Mouse (Mus musculus) lung, postnatal 36 days (tissue): ENCODE measurements around the gene Ntrk2.
A peak's percentile ranks its signal among the peaks of the same experiment; 100 is the strongest.
"Not testable (repeated sequence)": the region's sequence is repeated elsewhere in the genome, so short reads cannot be mapped to it uniquely, and the experiment has no call there.

ENCODE experiments used
- DNase-seq: peaks from one replicate; pipeline ENCODE4 v3.0.0; 2022; ENCODE audit warnings: mixed read lengths

The Ntrk2 gene

DNA sequence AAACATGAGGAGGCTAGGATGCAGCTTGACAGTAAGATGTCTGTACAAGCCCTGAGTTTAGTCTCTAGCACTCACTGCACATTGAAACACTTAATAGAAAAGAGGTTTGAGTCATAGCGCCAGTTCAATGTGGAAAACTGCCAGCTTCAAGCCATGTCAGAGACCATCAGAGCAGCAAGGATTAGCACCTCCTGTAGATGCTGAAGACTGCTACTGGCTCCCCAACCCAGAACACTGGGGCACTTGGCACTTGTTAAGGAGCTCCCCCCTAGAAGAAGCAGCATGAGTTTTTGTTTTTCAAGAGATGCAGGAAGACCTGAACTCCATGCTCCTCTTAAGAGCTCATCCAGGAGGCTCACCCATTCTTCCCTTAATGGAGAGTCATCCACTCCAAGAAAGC is 251.5 kb downstream of the Ntrk2 start:
- DNase-seq, result peak; percentile 9

GRCm38 (mm10) chr13:59059118-59059517 is 252.7 kb downstream of the Ntrk2 start:
- peak; percentile 8 for DNase-seq

DNA sequence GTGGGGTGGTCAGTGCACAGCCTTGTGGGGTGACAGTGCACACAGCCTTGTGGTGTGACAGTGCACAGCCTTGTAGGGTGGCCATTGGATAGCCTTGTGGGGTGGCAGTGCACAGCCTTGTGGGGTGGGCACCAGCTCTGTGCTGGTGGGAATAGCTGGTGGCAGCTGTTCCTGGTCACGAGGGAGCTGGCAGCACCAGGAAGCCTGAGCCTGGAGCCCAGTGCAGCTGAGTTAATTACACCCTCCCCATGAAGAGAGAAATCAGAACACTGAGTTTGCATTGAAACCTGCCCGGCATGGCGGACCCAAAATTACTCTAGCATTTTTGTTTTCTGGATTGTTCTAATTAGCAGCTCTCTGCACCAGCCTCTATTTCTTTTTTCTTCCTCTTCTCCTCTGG is 259.3 kb downstream of the Ntrk2 start:
- DNase-seq, result no peak

DNA sequence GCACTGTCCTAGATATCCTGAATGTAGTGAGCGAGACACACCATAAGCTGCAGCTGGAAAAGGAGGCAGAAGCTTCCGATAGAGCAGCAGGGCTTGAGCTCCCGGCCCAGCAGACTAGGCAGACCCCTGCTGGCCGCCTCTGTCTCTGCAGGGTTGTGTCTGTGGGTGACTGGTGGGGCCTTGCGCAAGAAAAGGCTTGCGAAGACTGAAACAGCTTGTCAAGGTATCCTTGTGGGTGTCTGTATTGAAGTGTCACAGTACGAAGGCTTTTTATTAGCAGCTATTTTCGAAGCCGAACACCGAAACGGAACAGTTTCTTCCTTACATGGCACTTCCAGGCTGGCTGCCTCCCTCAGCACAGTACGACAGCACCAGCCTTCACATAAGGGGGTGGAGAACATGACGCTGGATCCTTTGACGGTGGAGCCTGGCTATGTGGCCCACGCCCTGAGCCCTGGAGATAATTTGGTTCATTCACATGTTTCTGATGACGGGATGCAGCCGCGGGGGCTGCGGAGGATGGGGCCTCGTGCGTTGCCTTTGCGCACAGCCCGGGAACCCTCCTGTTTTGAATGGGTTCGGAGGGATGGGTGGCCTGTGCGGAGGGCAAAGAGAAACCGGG is 267.4 kb downstream of the Ntrk2 start:
- peak; percentile 85 for DNase-seq

- no peak for DNase-seq
Measured at GRCm38 (mm10) chr13:59076489-59076888, 270.1 kb downstream of the Ntrk2 start.

DNA sequence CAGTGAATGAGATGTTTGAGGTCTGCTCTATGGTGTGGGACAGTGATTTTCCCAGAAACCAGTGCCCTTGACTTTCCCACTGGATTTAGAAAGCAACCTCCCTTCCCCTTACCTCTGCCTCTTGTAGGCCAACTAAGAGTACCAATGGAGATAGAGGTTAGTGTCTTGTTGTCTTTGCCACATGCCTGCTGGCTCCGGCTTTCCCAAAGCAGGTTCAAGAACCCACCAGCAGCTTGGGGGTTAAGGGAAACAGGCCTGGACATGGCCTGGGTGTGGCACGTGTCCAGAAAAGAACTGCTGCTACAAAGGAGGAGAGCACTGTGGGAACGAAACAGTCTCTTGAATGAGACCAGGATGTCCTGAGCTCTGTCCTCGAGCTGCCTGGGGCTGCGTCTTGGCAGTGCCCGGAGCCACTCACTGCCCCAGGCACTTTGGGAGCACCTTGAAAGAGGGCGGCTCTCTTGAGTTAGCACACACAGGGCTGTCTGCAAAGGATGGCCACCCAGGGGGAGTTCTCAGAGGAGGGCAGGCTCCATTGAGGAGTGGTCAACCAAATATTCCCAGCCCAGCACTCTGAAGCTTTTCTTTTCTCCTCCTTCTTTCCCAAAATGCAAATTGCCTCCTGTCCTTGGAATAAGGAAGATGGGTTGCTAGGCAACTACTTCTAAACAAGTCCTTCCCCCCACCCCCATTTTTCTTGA is 273.5 kb downstream of the Ntrk2 start:
- no peak for DNase-seq

- no peak for DNase-seq
Measured at GRCm38 (mm10) chr13:59080468-59080867, 274.1 kb downstream of the Ntrk2 start.

DNA sequence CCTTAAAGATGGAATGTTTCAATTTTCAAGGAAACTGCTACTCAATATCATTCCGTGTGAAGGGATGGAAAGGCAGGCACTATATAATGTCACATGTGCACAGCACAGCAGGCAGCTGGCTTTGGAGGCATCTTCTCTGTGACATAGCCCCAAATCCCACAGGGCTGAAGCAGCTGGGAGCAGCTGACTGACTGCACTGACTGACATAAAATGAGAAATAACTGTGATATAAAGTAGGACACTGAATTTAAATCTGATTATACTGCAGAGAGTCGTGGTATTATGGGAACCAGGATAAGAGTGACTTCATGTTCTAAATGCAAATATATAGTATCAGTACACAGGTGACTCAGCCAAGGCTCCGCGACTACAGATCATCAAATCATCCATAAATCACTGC is 282.6 kb downstream of the Ntrk2 start:
- DNase-seq, result no peak

DNA sequence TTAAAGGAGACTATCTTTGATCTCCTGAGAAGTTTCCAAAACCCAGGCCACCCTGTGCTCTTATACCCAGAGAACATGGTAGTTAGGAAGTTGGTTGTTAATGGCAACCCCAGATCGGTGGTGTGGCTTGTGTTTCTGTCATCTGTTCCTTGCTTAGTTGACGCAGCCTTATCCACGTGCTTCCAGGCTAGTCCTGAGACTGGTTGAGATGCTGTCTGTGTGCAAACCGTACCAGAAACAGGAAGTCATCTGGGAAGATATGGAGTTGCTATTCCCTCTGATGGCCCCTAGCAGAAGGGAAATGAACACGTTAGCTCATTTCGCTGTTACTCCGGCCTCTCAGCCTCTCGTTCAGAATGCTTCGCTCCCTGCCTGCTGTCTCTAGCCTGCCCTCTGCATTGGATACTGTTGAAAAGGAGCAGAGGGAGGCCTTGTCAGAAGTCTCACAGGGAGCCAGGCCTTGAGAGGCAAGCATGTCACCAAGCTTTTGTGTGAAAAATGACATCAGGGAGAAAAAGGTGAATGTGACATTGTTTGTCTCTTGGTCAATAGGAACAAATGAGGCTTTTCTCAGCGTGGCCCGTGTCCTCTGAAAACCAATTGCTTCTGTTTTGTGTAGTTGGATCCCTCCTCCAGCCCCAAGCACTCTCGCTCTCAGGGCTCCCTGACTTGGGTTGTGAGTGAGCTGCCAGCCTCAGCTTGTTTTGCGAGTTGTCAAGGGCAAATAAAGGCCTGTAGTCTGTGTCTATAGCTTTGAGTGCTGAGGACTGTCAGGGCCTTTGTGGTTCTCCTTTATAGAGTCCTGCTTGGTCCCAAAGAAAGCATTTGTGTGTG is 285.0 kb downstream of the Ntrk2 start:
- no peak for DNase-seq

- no peak for DNase-seq
Measured at GRCm38 (mm10) chr13:59092045-59092857, 285.9 kb downstream of the Ntrk2 start.

GRCm38 (mm10) chr13:59092858-59093154 is 286.4 kb downstream of the Ntrk2 start:
- no peak for DNase-seq

DNA sequence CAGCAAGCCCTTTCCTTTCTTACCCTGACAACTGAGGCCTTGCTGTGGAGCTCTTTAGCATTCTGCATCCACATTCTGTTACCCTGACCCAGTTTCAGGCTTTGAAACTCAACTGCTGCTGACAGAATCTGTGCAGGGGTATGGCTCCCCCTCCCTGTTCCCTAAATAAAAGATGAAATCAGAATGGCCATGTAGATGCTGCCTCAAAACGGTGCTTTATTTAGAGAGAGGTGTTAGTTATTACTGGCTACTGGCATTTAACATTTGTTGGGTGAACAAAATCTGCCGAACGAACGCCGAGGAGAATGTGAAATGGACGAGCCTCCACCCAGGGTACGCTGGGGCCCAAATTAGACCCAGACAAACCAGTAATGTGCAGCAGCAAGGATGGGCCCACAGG is 288.4 kb downstream of the Ntrk2 start:
- DNase-seq, result no peak

- DNase-seq, result no peak
Measured at GRCm38 (mm10) chr13:59095811-59096391, 289.5 kb downstream of the Ntrk2 start.

DNA sequence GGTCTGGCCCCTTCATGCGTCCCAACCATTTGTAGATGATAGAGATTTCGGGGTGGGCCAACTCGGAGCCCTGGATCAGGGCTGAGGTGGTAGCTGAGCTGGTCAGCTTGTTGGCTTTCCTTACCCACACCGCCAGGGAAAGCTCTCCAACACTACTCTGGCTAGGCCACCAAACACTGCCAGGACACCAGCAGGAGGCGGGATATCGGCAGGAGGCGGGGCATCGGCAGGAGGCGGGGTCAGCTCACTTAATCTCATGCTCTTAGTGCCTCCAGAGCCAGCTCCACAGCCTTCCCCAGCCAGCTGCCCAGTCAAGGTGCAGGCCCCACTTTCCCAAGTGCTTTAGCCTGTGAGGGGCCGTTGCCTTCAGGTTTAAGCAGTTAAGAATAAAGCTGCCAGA is 293.7 kb downstream of the Ntrk2 start:
- no peak for DNase-seq

DNA sequence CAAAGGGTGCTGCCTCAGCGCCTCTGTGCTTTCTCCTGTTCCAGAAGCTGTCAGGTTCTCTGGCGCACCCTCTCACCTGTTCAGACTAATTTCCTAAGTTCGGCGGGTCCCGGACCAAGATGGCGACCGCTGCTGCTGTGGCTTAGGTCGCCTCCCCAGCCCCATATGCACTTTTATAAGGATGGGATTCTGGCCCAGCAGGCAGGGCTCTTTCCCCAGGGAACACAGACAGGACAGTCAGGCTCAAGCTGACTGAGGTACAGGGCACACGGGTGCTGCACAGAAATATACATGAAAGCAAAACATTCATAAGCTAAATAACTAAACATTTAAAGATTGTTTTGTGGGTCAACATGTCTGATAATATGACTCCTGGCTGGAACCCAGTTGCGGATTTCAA is 301.4 kb downstream of the Ntrk2 start:
- not testable (repeated sequence) for DNase-seq

GRCm38 (mm10) chr13:59110107-59110506 is 303.7 kb downstream of the Ntrk2 start:
- DNase-seq, result no peak

- DNase-seq, result no peak
Measured at GRCm38 (mm10) chr13:59114684-59115083, 308.3 kb downstream of the Ntrk2 start.

- DNase-seq, result no peak
Measured at GRCm38 (mm10) chr13:59115551-59115950, 309.2 kb downstream of the Ntrk2 start.

DNA sequence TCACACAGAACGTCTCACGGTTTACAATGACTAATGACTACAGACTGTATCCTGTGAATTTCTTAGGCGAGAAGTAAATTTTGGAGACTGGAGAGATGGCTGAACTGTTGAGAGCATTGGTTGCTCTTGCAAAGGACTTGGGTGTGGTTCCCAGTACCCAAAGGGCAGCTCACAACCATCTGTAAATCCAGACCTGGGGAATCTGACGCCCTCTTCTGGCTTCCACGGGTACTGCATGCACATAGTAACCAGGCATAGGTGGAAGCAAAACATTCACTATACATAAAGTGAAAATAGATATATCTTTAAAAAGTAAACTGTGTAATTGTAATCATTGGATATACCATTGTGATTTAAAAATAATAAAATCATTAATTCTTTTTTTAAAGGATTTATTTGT is 310.9 kb downstream of the Ntrk2 start:
- no peak for DNase-seq

- DNase-seq, result no peak
Measured at GRCm38 (mm10) chr13:59119596-59120394, 313.4 kb downstream of the Ntrk2 start.

GRCm38 (mm10) chr13:59143141-59143744 is 336.9 kb downstream of the Ntrk2 start:
- no peak for DNase-seq
